Mouse (Mus musculus) gonadal fat pad, adult 2 months (tissue): Measurements from ENCODE around the gene Lce3e. TPM values are rescaled to one million over a fixed set of nuclear protein-coding genes. Genes with fewer than 3 reads are reported as not detected.

Experiments
- DNase-seq: peaks from one replicate; pipeline ENCODE4 v3.0.0-alpha.2; 2012; ENCODE audit warnings: low read depth
- polyA plus RNA-seq: library from polyadenylated mRNA; depleted of rRNA; stranded (reverse); fragments of >200 nt; gene quantifications from 2 replicates; pipeline ENCODE4 v1.2.3, GENCODE M21; 2012; rRNA removed

Gene Lce3e
- not detected in 2 replicates for polyA plus RNA-seq

- DNase-seq: no peak
These were observed at the start of gene Lce3e for GRCm38 (mm10) chr3:92966761-92967160. Lce3e (plus strand) TSS chr3:92967061.

GRCm38 (mm10) chr3:92920364-92920763 lies 46.5 kb upstream of the Lce3e start:
- no peak for DNase-seq

- no peak for DNase-seq
These were observed 40.7 kb upstream of the Lce3e start, which contains the start of gene Lce3a for GRCm38 (mm10) chr3:92926130-92926529. Lce3a (minus strand) TSS chr3:92926230.

GRCm38 (mm10) chr3:92932679-92933078 lies 34.2 kb upstream of the Lce3e start, which contains the start of gene Lce3b:
Lce3b (plus strand) TSS chr3:92932979.
- DNase-seq: no peak

GRCm38 (mm10) chr3:92944186-92944585 lies 22.7 kb upstream of the Lce3e start, which contains the start of gene Lce3c:
Lce3c (plus strand) TSS chr3:92944486.
- DNase-seq: no peak

GRCm38 (mm10) chr3:92957090-92957489 lies 9.8 kb upstream of the Lce3e start, which contains the start of gene Lce3d:
Lce3d (plus strand) TSS chr3:92957390.
- no peak for DNase-seq

- DNase-seq: no peak
These were observed 11.6 kb downstream of the Lce3e start for GRCm38 (mm10) chr3:92978484-92978883.

- DNase-seq: no peak
These were observed 25.1 kb downstream of the Lce3e start, which contains the start of gene Lce3f for GRCm38 (mm10) chr3:92991926-92992325. Lce3f (plus strand) TSS chr3:92992226.

- no peak for DNase-seq
These were observed 31.8 kb downstream of the Lce3e start for GRCm38 (mm10) chr3:92998691-92999090.

GRCm38 (mm10) chr3:93000621-93001020 lies 33.8 kb downstream of the Lce3e start:
- DNase-seq: no peak

- DNase-seq: no peak
These were observed 36.0 kb downstream of the Lce3e start for GRCm38 (mm10) chr3:93002843-93003242.

GRCm38 (mm10) chr3:93014378-93014801 lies 47.5 kb downstream of the Lce3e start:
- no peak for DNase-seq

GRCm38 (mm10) chr3:93014871-93015270 lies 48.0 kb downstream of the Lce3e start:
- no peak for DNase-seq

- no peak for DNase-seq
These were observed 48.7 kb downstream of the Lce3e start, which contains the start of gene Crct1 for GRCm38 (mm10) chr3:93015460-93016104. Crct1 (minus strand) TSS chr3:93015687.

Other genes starting within 250 kb of the Lce3e start
- gene Lce1f, start 246.7 kb upstream of the Lce3e start, polyA plus RNA-seq: not detected in 2 replicates
- not detected in 2 replicates for gene Gm38119, start 228.0 kb upstream of the Lce3e start, polyA plus RNA-seq
- not detected in 2 replicates for gene Lce1g, start 214.7 kb upstream of the Lce3e start, polyA plus RNA-seq
- not detected in 2 replicates for gene Lce1h, start 202.0 kb upstream of the Lce3e start, polyA plus RNA-seq
- gene Lce1i, start 188.2 kb upstream of the Lce3e start, polyA plus RNA-seq: not detected in 2 replicates
- gene Lce1j, start 176.5 kb upstream of the Lce3e start, polyA plus RNA-seq: not detected in 2 replicates
- gene Lce1k, start 159.2 kb upstream of the Lce3e start, polyA plus RNA-seq: not detected in 2 replicates
- gene Kprp, start 139.8 kb upstream of the Lce3e start, polyA plus RNA-seq: not detected in 2 replicates
- not detected in 2 replicates for gene Lce1l, start 115.8 kb upstream of the Lce3e start, polyA plus RNA-seq
- gene 2310050C09Rik, start 96.8 kb upstream of the Lce3e start, polyA plus RNA-seq: not detected in 2 replicates
- gene Lce3a, start 40.8 kb upstream of the Lce3e start, polyA plus RNA-seq: not detected in 2 replicates
- gene Lce3b, start 34.1 kb upstream of the Lce3e start, polyA plus RNA-seq: not detected in 2 replicates
- not detected in 2 replicates for gene Lce3c, start 22.6 kb upstream of the Lce3e start, polyA plus RNA-seq
- gene Lce3d, start 9.7 kb upstream of the Lce3e start, polyA plus RNA-seq: not detected in 2 replicates
- not detected in 2 replicates for gene Lce3f, start 25.2 kb downstream of the Lce3e start, polyA plus RNA-seq
- gene Crct1, start 48.6 kb downstream of the Lce3e start, polyA plus RNA-seq: not detected in 2 replicates
- gene Lce1m, start 52.0 kb downstream of the Lce3e start, polyA plus RNA-seq: not detected in 2 replicates
- not detected in 2 replicates for gene Gm4858, start 101.8 kb downstream of the Lce3e start, polyA plus RNA-seq
- gene Crnn, start 177.7 kb downstream of the Lce3e start, polyA plus RNA-seq: not detected in 2 replicates
- not detected in 2 replicates for gene Flg2, start 230.2 kb downstream of the Lce3e start, polyA plus RNA-seq